Mouse (Mus musculus): ENCODE results near the gene Agxt. TPM values are rescaled to one million over a fixed set of nuclear protein-coding genes. Genes with fewer than 3 reads are reported as not detected.
A peak's percentile ranks its signal among the peaks of the same experiment; 100 is the strongest.

Agxt gene
- polyA plus RNA-seq, 1 experiment from 2014 or later = not detected

- ATAC-seq (replicated peaks; ENCODE audit: low FRiP score, low TSS enrichment, low read depth) (no peak), DNase-seq (ENCODE audit: low spot score) (no peak)
- Histone ChIP-seq H3K9ac (ENCODE audit: low read length) (no peak overlapping the region), H3K27ac (ENCODE audit: low read depth) (no peak overlapping the region), H3K4me2 (ENCODE audit: low read length) (no peak overlapping the region), H3K36me3 (ENCODE audit: control insufficient read depth, insufficient read depth, low read length) (no peaks in the 10 kb centered on the region), H3K4me3 (ENCODE audit: low read depth, low read length) (no peak overlapping the region), H3K27me3 (replicated peaks; ENCODE audit: control insufficient read depth, insufficient read depth, low read length) (no peaks in the 10 kb centered on the region), H3K4me1 (replicated peaks; ENCODE audit: control insufficient read depth, insufficient read depth, low read length) (peaks cover 18% of the 10 kb centered on the region), H3K9me3 (ENCODE audit: control insufficient read depth, low read length) (no peaks in the 10 kb centered on the region)
- 65% methylated on average over 4 of the region's 4 CpGs for WGBS
Measured at GRCm38 (mm10) chr1:93173665-93174064, 38.6 kb downstream of the Agxt start.

GRCm38 (mm10) chr1:93174399-93174798 lies 39.4 kb downstream of the Agxt start:
- no peak overlapping the region for H3K27ac ChIP-seq (ENCODE audit: low read depth)
- H3K9ac ChIP-seq (ENCODE audit: low read length) = no peak overlapping the region
- no peak overlapping the region for H3K4me2 ChIP-seq (ENCODE audit: low read length)
- H3K4me1 ChIP-seq (replicated peaks; ENCODE audit: control insufficient read depth, insufficient read depth, low read length) = peaks cover 18% of the 10 kb centered on the region
- no peaks in the 10 kb centered on the region for H3K36me3 ChIP-seq (ENCODE audit: control insufficient read depth, insufficient read depth, low read length)
- H3K9me3 ChIP-seq (ENCODE audit: control insufficient read depth, low read length) = no peaks in the 10 kb centered on the region
- H3K27me3 ChIP-seq (replicated peaks; ENCODE audit: control insufficient read depth, insufficient read depth, low read length) = no peaks in the 10 kb centered on the region
- under 1% methylated on average over 4 of the region's 4 CpGs for WGBS
- DNase-seq (ENCODE audit: low spot score) (peak; percentile 100), ATAC-seq (replicated peaks; ENCODE audit: low FRiP score, low TSS enrichment, low read depth) (peak; percentile 63)
- no peak overlapping the region for H3K4me3 ChIP-seq (ENCODE audit: low read depth, low read length)

- no peaks in the 10 kb centered on the region for H3K36me3 ChIP-seq (ENCODE audit: control insufficient read depth, insufficient read depth, low read length)
- no peak for ATAC-seq (replicated peaks; ENCODE audit: low FRiP score, low TSS enrichment, low read depth)
Measured at GRCm38 (mm10) chr1:93175849-93176248, 40.8 kb downstream of the Agxt start.

GRCm38 (mm10) chr1:93176525-93177332 lies 41.7 kb downstream of the Agxt start:
- 2% methylated on average over 44 of the region's 44 CpGs for WGBS
- ATAC-seq (replicated peaks; ENCODE audit: low FRiP score, low TSS enrichment, low read depth) (peak; percentile 76), DNase-seq (ENCODE audit: low spot score) (peak; percentile 83)
- peaks cover 18% of the 10 kb centered on the region for H3K4me1 ChIP-seq (replicated peaks; ENCODE audit: control insufficient read depth, insufficient read depth, low read length)
- peak overlapping the region; percentile 30; the same call in 1 of the 2 replicates for H3K9ac ChIP-seq (ENCODE audit: low read length)
- H3K27ac ChIP-seq (ENCODE audit: low read depth) = peak overlapping the region; percentile 88
- H3K4me3 ChIP-seq (ENCODE audit: low read depth, low read length) = peak overlapping the region; percentile 30
- no peaks in the 10 kb centered on the region for H3K9me3 ChIP-seq (ENCODE audit: control insufficient read depth, low read length)
- H3K27me3 ChIP-seq (replicated peaks; ENCODE audit: control insufficient read depth, insufficient read depth, low read length) = no peaks in the 10 kb centered on the region
- H3K36me3 ChIP-seq (ENCODE audit: control insufficient read depth, insufficient read depth, low read length) = no peaks in the 10 kb centered on the region
- H3K4me2 ChIP-seq (ENCODE audit: low read length) = peak overlapping the region; percentile 57

More at GRCm38 (mm10) chr1:93175849-93176248, 40.8 kb downstream of the Agxt start:
- Histone ChIP-seq H3K9ac (ENCODE audit: low read length) (no peak overlapping the region; the same call in 1 of the 2 replicates), H3K4me2 (ENCODE audit: low read length) (peak overlapping the region; percentile 11; the same call in 1 of the 2 replicates), H3K27me3 (replicated peaks; ENCODE audit: control insufficient read depth, insufficient read depth, low read length) (no peaks in the 10 kb centered on the region), H3K27ac (ENCODE audit: low read depth) (peak overlapping the region; percentile 88; the same call in 1 of the 2 replicates), H3K9me3 (ENCODE audit: control insufficient read depth, low read length) (no peaks in the 10 kb centered on the region), H3K4me3 (ENCODE audit: low read depth, low read length) (no peak overlapping the region), H3K4me1 (replicated peaks; ENCODE audit: control insufficient read depth, insufficient read depth, low read length) (peaks cover 18% of the 10 kb centered on the region)
- no peak for DNase-seq (ENCODE audit: low spot score)
- 20% methylated on average over 6 of the region's 6 CpGs for WGBS

GRCm38 (mm10) chr1:93182281-93182680 lies 47.2 kb downstream of the Agxt start:
- Histone ChIP-seq H3K36me3 (ENCODE audit: control insufficient read depth, insufficient read depth, low read length) (no peaks in the 10 kb centered on the region), H3K27me3 (replicated peaks; ENCODE audit: control insufficient read depth, insufficient read depth, low read length) (no peaks in the 10 kb centered on the region), H3K4me1 (replicated peaks; ENCODE audit: control insufficient read depth, insufficient read depth, low read length) (peaks cover under 1% of the 10 kb centered on the region; the same call in 1 of the 2 replicates), H3K4me2 (ENCODE audit: low read length) (no peak overlapping the region), H3K9ac (ENCODE audit: low read length) (no peak overlapping the region), H3K4me3 (ENCODE audit: low read depth, low read length) (no peak overlapping the region), H3K27ac (ENCODE audit: low read depth) (no peak overlapping the region), H3K9me3 (ENCODE audit: control insufficient read depth, low read length) (no peaks in the 10 kb centered on the region)
- no peak for DNase-seq (ENCODE audit: low spot score)
- WGBS = 91% methylated on average over 7 of the region's 7 CpGs
- ATAC-seq (replicated peaks; ENCODE audit: low FRiP score, low TSS enrichment, low read depth) = no peak

GRCm38 (mm10) chr1:93184071-93184828 lies 49.2 kb downstream of the Agxt start:
- no peak overlapping the region for H3K9ac ChIP-seq (ENCODE audit: low read length)
- no peak for ATAC-seq (replicated peaks; ENCODE audit: low FRiP score, low TSS enrichment, low read depth)
- no peak overlapping the region for H3K27ac ChIP-seq (ENCODE audit: low read depth)
- H3K4me3 ChIP-seq (ENCODE audit: low read depth, low read length) = no peak overlapping the region
- H3K9me3 ChIP-seq (ENCODE audit: control insufficient read depth, low read length) = no peaks in the 10 kb centered on the region
- no peaks in the 10 kb centered on the region for H3K4me1 ChIP-seq (replicated peaks; ENCODE audit: control insufficient read depth, insufficient read depth, low read length)
- no peaks in the 10 kb centered on the region for H3K27me3 ChIP-seq (replicated peaks; ENCODE audit: control insufficient read depth, insufficient read depth, low read length)
- 76% methylated on average over 14 of the region's 14 CpGs for WGBS
- H3K36me3 ChIP-seq (ENCODE audit: control insufficient read depth, insufficient read depth, low read length) = no peaks in the 10 kb centered on the region
- no peak for DNase-seq (ENCODE audit: low spot score)
- H3K4me2 ChIP-seq (ENCODE audit: low read length) = no peak overlapping the region

GRCm38 (mm10) chr1:93190726-93191305 lies 55.8 kb downstream of the Agxt start:
- ATAC-seq (replicated peaks; ENCODE audit: low FRiP score, low TSS enrichment, low read depth) (no peak), DNase-seq (ENCODE audit: low spot score) (no peak)
- no peak overlapping the region for H3K4me3 ChIP-seq (ENCODE audit: low read depth, low read length)
- H3K9ac ChIP-seq (ENCODE audit: low read length) = no peak overlapping the region
- no peaks in the 10 kb centered on the region for H3K4me1 ChIP-seq (replicated peaks; ENCODE audit: control insufficient read depth, insufficient read depth, low read length)
- H3K9me3 ChIP-seq (ENCODE audit: control insufficient read depth, low read length) = no peaks in the 10 kb centered on the region
- WGBS = 10% methylated on average over 16 of the region's 17 CpGs
- H3K27ac ChIP-seq (ENCODE audit: low read depth) = no peak overlapping the region
- 0 out of 2 replicates have a peak overlapping the region, but pooled peaks have one; percentile 23 for H3K4me2 ChIP-seq (ENCODE audit: low read length)
- no peaks in the 10 kb centered on the region for H3K27me3 ChIP-seq (replicated peaks; ENCODE audit: control insufficient read depth, insufficient read depth, low read length)
- H3K36me3 ChIP-seq (ENCODE audit: control insufficient read depth, insufficient read depth, low read length) = no peaks in the 10 kb centered on the region

- DNase-seq (ENCODE audit: low spot score) (no peak), ATAC-seq (replicated peaks; ENCODE audit: low FRiP score, low TSS enrichment, low read depth) (no peak)
- Histone ChIP-seq H3K27ac (ENCODE audit: low read depth) (no peak overlapping the region), H3K9me3 (ENCODE audit: control insufficient read depth, low read length) (no peaks in the 10 kb centered on the region), H3K36me3 (ENCODE audit: control insufficient read depth, insufficient read depth, low read length) (no peaks in the 10 kb centered on the region), H3K4me2 (ENCODE audit: low read length) (no peak overlapping the region), H3K27me3 (replicated peaks; ENCODE audit: control insufficient read depth, insufficient read depth, low read length) (no peaks in the 10 kb centered on the region), H3K9ac (ENCODE audit: low read length) (no peak overlapping the region), H3K4me1 (replicated peaks; ENCODE audit: control insufficient read depth, insufficient read depth, low read length) (no peaks in the 10 kb centered on the region), H3K4me3 (ENCODE audit: low read depth, low read length) (no peak overlapping the region)
- 93% methylated on average over 3 of the region's 3 CpGs for WGBS
Measured at GRCm38 (mm10) chr1:93194961-93195360, 59.9 kb downstream of the Agxt start.

Data from intestine, embryonic 14.5 days (tissue).